8 mouse cellular contexts compared by ENCODE assay signal in the genomic region with DNA sequence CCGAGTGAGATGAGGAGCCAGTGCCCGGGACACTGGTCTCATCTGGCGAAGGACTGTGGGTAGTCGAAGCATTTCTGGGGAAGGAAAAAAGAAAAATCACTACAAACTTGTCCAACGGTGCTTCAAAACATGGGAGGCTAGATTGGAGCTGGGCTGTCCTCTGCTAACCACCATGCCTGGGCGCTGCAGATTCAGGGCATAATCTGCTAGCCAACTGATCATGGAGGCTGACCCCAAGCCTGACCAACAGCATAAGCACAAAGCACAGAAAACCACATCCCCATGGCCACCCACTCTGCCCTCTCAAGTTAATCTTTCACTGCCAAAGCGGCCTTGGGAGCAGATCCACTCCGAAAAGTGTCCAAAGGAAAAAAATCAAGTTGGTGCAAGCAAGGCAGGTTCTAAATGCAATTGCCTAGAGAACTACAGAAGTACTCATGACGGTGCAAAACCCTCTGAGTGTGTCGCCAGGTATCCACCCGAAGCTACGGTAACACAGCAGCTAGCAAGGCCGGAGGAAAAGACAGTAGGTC. TPM values are rescaled to one million over a fixed set of nuclear protein-coding genes. Genes with fewer than 3 reads are reported as not detected.
A peak's percentile ranks its signal among the peaks of the same experiment; 100 is the strongest.
DNase-seq lines count a peak whose midpoint lies in the region; ATAC-seq and TF ChIP-seq lines count a peak whose summit lies in the region.

No protein-coding gene starts in this region.

- DNase-seq in cerebellum, adult 2 months: no peak
- no peak for DNase-seq in cerebellum, adult 8-10 months
- DNase-seq in urinary bladder, postnatal 36 days (ENCODE audit: low spot score in 2 of 2): peak; percentile 2
- DNase-seq in urinary bladder, postnatal 4 days (ENCODE audit: low spot score in 2 of 2): no peak
- peak; percentile 69 to 77 for DNase-seq in kidney, postnatal 36 days
- peak; percentile 84 for DNase-seq in midbrain, embryonic 11.5 days (ENCODE audit: low spot score, missing footprints)
- no peak for DNase-seq in gastrocnemius, adult 8-10 months (ENCODE audit: low spot score in 2 of 2)

- peak overlapping the region; percentile 99 for H3K9ac ChIP-seq in heart, embryonic 16.5 days (ENCODE audit: low read length)
- H3K9ac ChIP-seq in midbrain, embryonic 11.5 days (ENCODE audit: low read length): peak overlapping the region; percentile 93

- no peak for ATAC-seq in heart, embryonic 16.5 days (replicated peaks; ENCODE audit: extremely low read depth, insufficient read depth, low FRiP score)
- no peak for ATAC-seq in midbrain, embryonic 11.5 days (ENCODE audit: low FRiP score)

- peak overlapping the region; percentile 92 for H3K4me2 ChIP-seq in heart, embryonic 16.5 days (ENCODE audit: low read depth, low read length)
- peak overlapping the region; percentile 93 for H3K4me2 ChIP-seq in midbrain, embryonic 11.5 days

- WGBS in cerebellum, adult 2 months: under 1% methylated on average over 13 of the region's 13 CpGs
- 1% methylated on average over 13 of the region's 13 CpGs for WGBS in heart, embryonic 16.5 days
- 2% methylated on average over 13 of the region's 13 CpGs for WGBS in midbrain, embryonic 11.5 days

- H3K27ac ChIP-seq in cerebellum, adult 2 months (ENCODE audit: insufficient read depth, low read length): peak overlapping the region; percentile 96
- H3K27ac ChIP-seq in heart, embryonic 16.5 days (ENCODE audit: low read length): peak overlapping the region; percentile 99
- H3K27ac ChIP-seq in midbrain, embryonic 11.5 days (ENCODE audit: low read depth, low read length): peak overlapping the region; percentile 93

- H3K4me1 ChIP-seq in cerebellum, adult 2 months (ENCODE audit: control insufficient read depth, insufficient read depth, low read length): peaks cover 5% of the 10 kb centered on the region
- H3K4me1 ChIP-seq in heart, embryonic 16.5 days (ENCODE audit: control insufficient read depth, insufficient read depth, low read length): peaks cover 30% of the 10 kb centered on the region
- peaks cover 26% of the 10 kb centered on the region for H3K4me1 ChIP-seq in midbrain, embryonic 11.5 days (ENCODE audit: control insufficient read depth, insufficient read depth, low read length)

- peaks cover 6% of the 10 kb centered on the region for H3K9me3 ChIP-seq in heart, embryonic 16.5 days (replicated peaks; ENCODE audit: control insufficient read depth, low read length)
- no peaks in the 10 kb centered on the region; the same call in 1 of the 2 replicates for H3K9me3 ChIP-seq in midbrain, embryonic 11.5 days (ENCODE audit: control insufficient read depth, low read length)

- peaks cover 36% of the 10 kb centered on the region for H3K36me3 ChIP-seq in heart, embryonic 16.5 days (ENCODE audit: control insufficient read depth, insufficient read depth)
- peaks cover 23% of the 10 kb centered on the region for H3K36me3 ChIP-seq in midbrain, embryonic 11.5 days (ENCODE audit: control insufficient read depth, insufficient read depth, low read length)

- TF ChIP-seq CTCF in cerebellum, adult 2 months (IDR thresholded peaks at IDR 0.05; ENCODE audit: borderline replicate concordance, insufficient read depth, low read depth, low read length): no peak

- no peaks in the 10 kb centered on the region for H3K27me3 ChIP-seq in cerebellum, adult 2 months (ENCODE audit: control insufficient read depth, insufficient read depth, low read length)
- no peaks in the 10 kb centered on the region for H3K27me3 ChIP-seq in heart, embryonic 16.5 days (ENCODE audit: control insufficient read depth, insufficient read depth, low read length)
- no peaks in the 10 kb centered on the region for H3K27me3 ChIP-seq in midbrain, embryonic 11.5 days (ENCODE audit: control insufficient read depth, insufficient read depth, low read length)

- no peak for TF ChIP-seq POLR2A in cerebellum, adult 2 months (IDR thresholded peaks at IDR 0.05; ENCODE audit: borderline replicate concordance, insufficient read depth, low read length)

- peak overlapping the region; percentile 62 for H3K4me3 ChIP-seq in cerebellum, adult 2 months (replicated peaks; ENCODE audit: insufficient read depth, low read depth, low read length)
- peak overlapping the region; percentile 98 for H3K4me3 ChIP-seq in heart, embryonic 16.5 days (ENCODE audit: low read length)
- H3K4me3 ChIP-seq in midbrain, embryonic 11.5 days (ENCODE audit: low read depth, low read length): peak overlapping the region; percentile 81

RNA-seq across cellular contexts. Expression of a gene that starts 1.0 kb away (rescaled TPM):
- polyA plus RNA-seq in cerebellum, adult 2 months (2012; rRNA removed): 156 and 173 TPM in 2 replicates
- polyA plus RNA-seq in heart, embryonic 16.5 days (2015; fragmentation: Nextera tagmentation; extraction: Ambion mirVana): 276 and 289 TPM in 2 replicates
- 517 and 525 TPM in 2 replicates for polyA plus RNA-seq in midbrain, embryonic 11.5 days (2014; fragmentation: Nextera tagmentation; extraction: Ambion mirVana)
- 100 to 1,000 TPM in 2 of 4 experiments, 10 to 100 TPM in 2; 83.2 to 102 (median 92.9) TPM for total RNA-seq in gastrocnemius, adult 8-10 months (2022)

RNA-seq across cellular contexts. Expression of a gene that starts 1.1 kb away (rescaled TPM):
- 116 and 118 TPM in 2 replicates for polyA plus RNA-seq in cerebellum, adult 2 months (2012; rRNA removed)
- polyA plus RNA-seq in heart, embryonic 16.5 days (2015; fragmentation: Nextera tagmentation; extraction: Ambion mirVana): 491 and 512 TPM in 2 replicates
- polyA plus RNA-seq in midbrain, embryonic 11.5 days (2014; fragmentation: Nextera tagmentation; extraction: Ambion mirVana): 409 and 425 TPM in 2 replicates
- total RNA-seq in gastrocnemius, adult 8-10 months (2022): 100 to 1,000 TPM; 158 to 189 (median 168) TPM

RNA-seq across cellular contexts. Expression of a gene that starts 34.4 kb away (rescaled TPM):
- polyA plus RNA-seq in cerebellum, adult 2 months (2012; rRNA removed): 27.5 and 30.8 TPM in 2 replicates
- polyA plus RNA-seq in heart, embryonic 16.5 days (2015; fragmentation: Nextera tagmentation; extraction: Ambion mirVana): 18.7 and 20.3 TPM in 2 replicates
- 33.8 and 38.3 TPM in 2 replicates for polyA plus RNA-seq in midbrain, embryonic 11.5 days (2014; fragmentation: Nextera tagmentation; extraction: Ambion mirVana)
- total RNA-seq in gastrocnemius, adult 8-10 months (2022): 10 to 100 TPM; 13.4 to 22.4 (median 19.9) TPM

RNA-seq across cellular contexts. Expression of a gene that starts 44.1 kb away (rescaled TPM):
- polyA plus RNA-seq in cerebellum, adult 2 months (2012; rRNA removed): 48.0 and 48.8 TPM in 2 replicates
- 113 and 127 TPM in 2 replicates for polyA plus RNA-seq in heart, embryonic 16.5 days (2015; fragmentation: Nextera tagmentation; extraction: Ambion mirVana)
- polyA plus RNA-seq in midbrain, embryonic 11.5 days (2014; fragmentation: Nextera tagmentation; extraction: Ambion mirVana): 148 and 177 TPM in 2 replicates
- total RNA-seq in gastrocnemius, adult 8-10 months (2022): 10 to 100 TPM; 33.1 to 39.3 (median 37.1) TPM

RNA-seq across cellular contexts. Expression of a gene that starts 59.7 kb away (rescaled TPM):
- 161 and 168 TPM in 2 replicates for polyA plus RNA-seq in cerebellum, adult 2 months (2012; rRNA removed)
- polyA plus RNA-seq in heart, embryonic 16.5 days (2015; fragmentation: Nextera tagmentation; extraction: Ambion mirVana): 194 and 202 TPM in 2 replicates
- polyA plus RNA-seq in midbrain, embryonic 11.5 days (2014; fragmentation: Nextera tagmentation; extraction: Ambion mirVana): 365 and 366 TPM in 2 replicates
- total RNA-seq in gastrocnemius, adult 8-10 months (2022): 10 to 100 TPM; 45.9 to 57.9 (median 52.4) TPM

Comparison
In these comparisons a context has a peak if more than half of its experiments do, and no peak if none do; other contexts are left out.
1. DNase-seq: peak in urinary bladder, postnatal 36 days (2 of 2), kidney, postnatal 36 days (2 of 2) and midbrain, embryonic 11.5 days (single experiment); none in cerebellum, adult 2 months (0 of 2), cerebellum, adult 8-10 months (single experiment), urinary bladder, postnatal 4 days (0 of 2) and gastrocnemius, adult 8-10 months (0 of 2).
2. Peak in every context shown above with its lines, with median percentiles within 50 percentile points of each other: H3K27ac ChIP-seq and H3K4me3 ChIP-seq.